Mouse (Mus musculus): Measurements from ENCODE around the gene Ttc7b.

Gene Ttc7b

DNA sequence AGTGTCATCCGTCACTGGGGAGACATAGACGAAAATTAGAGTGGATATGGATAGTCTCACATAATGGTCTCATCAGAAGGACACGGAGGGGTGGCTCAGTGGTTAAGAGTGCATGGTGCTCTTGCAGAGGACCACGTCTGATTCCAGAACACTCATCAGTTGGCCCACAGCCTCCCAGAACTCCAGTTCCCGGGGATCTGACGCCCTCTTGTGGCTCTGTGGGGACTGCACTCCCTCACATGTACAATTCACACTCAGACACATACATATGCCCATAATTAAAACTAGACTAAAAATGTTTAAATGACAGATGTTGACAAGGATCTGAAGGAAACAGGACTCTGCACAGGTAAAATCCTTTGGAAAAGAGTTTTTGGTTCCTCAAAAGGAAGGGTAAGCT is 34.4 kb downstream of the Ttc7b start:
- no peak for DNase-seq (ENCODE audit: low spot score)

DNA sequence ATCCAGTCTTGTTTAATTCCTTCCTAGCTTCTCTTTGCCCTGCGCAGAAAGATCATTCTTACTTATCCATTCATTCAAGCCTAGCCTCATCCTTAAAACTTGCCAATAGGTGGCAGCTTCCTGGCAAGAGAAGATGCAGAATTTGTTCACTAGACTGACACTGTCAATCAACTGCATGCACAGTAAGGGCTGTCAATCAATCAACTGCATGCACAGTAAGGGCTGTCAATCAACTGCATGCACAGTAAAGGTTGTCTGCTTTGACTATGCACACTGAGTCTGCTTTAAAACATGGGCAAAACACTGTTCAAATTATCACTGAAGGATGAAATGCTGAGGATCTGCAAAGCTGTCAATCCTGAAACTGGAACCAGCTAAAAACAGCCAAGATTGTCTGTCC is 37.6 kb downstream of the Ttc7b start:
- DNase-seq (ENCODE audit: low spot score) = no peak

DNA sequence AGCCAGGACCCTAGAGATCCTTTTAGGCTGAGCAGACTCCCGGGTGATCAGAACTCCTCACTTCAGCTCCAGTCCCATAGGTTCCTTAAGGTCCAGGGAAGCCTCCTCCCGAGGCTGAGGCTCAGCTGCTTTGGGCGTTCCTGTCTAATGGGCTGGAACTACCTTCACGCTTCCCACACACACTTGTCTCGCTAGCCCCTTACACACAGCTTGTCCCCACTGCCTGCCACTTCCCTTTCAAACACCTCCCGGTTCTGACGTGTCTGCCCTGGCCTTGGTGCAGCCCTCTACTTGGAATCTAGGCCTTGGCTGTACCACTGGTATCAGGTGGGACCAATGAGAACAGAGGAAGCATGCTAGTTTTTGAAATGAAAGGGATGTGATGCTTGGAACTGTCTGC is 38.4 kb downstream of the Ttc7b start:
- no peak for DNase-seq (ENCODE audit: low spot score)

DNA sequence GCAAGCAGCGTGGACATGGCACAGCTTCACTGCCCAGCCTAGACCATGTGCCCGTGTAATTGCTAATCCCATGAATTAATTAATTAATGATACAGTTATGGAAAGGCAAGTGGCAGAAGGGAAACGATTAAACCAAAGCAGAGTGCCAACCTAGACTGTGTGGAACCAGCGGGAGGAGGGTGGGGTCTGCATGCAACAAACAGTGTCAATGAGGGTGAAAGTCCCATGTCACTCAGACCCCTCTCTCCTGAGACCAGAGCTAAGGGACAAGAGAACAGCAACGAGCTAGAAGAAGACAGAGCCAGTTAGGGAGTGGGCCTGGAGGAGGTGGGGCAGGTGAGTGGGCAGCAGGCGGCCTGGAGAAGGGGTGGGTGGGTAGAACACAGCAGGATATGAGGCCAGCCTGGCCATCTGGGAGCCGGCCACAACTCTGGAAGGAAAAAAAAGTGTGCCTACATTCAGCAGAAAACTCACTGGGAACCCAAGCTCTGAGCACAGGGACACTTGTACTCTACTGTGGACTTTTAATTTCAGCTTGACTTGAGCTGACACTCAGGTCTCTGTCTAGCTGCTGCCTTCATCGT is 39.1 kb downstream of the Ttc7b start:
- DNase-seq (ENCODE audit: low spot score) = no peak

DNA sequence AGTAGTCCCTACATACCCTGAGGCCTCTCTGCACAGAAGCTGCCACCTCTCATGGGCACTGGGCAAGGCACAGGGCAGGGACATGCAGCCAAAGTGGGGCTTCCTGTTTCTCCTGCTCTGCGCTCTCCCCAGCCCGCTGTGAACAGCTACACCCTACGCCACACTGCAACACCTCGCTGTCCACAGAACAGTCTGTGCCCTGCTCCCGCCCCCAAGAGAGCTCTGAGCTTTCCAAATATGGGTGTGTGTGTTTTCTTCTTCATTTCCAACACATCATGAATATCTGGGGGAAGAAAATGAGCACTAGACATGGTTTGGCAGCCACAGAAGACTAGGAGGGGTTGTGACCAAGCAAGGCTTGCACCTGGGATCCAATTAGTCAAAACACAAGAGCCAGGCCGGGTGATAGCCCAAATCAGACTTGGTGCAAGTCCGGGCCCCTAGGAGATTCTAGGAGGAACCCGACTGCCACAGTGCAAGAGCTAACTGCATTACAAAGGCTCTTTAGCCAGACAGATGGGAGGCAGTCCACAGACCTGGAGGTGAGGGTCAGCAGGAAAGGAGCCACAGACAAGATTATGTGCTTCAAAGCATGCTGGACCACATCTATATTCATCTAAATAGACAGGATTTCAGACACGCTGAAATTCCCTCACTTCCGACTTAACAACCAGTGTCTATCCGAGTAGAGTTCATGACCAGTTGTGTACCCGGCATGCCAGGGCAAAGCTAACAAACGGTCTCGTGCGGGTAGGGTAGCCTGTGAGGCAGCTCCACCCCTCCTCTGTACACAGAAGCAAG is 39.8 kb downstream of the Ttc7b start:
- no peak for DNase-seq (ENCODE audit: low spot score)

DNA sequence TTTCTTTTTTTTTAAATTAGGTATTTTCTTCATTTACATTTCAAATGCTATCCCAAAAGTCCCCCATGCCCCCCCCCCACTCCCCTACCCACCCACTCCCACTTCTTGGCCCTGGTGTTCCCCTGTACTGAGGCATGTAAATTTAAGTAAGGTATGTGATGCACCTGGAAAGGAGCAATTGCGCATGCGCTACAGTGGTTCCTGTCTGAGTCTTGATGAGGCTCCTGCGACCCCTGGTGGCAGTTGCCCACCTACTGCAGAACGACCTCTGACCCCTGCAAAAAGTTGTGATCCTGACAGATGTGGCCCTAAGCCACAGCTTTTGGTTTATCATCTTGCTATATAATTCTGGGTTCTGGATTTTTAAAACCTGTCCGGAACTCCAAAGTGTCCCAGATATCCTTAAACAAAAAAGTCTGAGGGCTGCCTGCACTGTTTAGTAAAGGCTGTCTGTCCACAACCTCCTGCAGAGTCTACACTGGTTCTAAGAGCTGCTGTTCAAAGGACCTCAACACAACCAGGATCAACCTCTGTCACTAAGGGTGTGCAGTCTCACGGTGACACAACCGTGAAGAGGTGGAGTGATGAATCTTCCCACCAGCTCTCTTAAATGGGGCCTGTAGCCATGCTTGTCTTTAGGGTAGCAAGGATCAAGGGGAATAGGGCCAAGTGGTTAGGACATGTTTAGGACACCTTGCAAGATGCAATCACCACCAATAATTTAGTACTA is 40.6 kb downstream of the Ttc7b start:
- DNase-seq (ENCODE audit: low spot score) = no peak

DNA sequence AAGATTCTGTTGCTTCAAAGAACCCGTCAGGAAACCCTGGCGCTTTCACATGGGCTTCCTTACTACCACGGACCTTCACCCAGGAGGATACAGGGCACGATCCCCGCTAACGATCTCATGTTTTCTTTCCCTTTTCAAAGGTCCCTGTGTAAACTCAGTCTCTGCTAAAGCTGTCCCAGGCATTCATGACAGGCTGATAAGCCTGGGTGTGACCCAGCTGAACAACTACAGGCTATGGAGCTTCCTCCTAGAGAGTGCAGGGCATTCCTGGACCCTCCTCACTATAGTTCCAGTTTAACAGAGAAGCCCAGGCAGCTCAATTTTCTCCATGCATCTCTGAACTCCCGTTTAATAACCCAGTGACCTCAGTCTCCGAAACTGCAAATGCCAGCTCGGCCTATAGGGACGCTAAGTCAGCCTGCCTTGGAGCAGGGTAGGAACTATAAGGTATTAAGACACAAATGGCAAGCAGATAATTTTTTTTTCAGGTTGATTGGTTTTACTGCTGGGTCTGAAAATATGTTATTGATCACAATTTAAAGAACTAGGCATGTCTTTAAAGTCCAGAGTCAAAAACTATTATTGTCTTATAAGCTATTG is 41.3 kb downstream of the Ttc7b start:
- no peak for DNase-seq (ENCODE audit: low spot score)

DNA sequence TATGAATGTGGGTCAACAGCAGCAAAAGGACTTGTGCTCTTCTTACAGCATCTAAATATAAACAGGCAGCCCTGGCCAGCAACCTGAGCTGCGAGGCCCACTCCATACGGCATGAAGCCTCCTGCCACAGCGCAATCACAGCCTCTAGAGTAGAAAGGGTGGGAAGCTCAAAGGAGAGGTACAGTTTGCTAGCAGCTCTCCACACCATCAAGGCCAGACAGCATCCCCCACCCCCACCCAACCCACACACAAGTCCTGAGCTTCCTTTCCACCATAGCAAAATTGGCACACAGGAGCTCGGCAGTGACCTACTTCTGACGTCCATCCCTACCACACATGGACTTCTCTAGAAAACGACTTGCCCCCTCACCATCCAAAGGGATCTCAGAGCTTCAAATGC is 42.0 kb downstream of the Ttc7b start:
- DNase-seq (ENCODE audit: low spot score) = no peak

DNA sequence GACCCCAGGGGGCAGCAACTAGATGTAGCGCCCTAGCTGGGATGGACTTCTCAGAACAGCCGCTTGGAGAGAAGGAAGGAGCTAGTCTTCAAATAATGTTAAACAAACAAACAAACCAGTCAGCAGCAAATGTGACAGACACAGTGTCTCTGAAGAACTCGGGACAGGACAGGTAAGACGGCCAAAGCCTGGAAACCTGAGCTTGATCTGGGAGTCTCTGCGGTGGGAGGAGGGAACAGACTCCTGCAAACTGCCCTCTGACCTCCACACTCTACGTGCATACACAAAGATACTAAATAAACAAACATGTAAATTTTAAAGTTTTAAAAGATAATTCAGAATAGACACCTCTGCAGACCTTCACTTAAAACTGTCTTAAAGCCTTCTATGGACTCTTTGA is 42.5 kb downstream of the Ttc7b start:
- no peak for DNase-seq (ENCODE audit: low spot score)

DNA sequence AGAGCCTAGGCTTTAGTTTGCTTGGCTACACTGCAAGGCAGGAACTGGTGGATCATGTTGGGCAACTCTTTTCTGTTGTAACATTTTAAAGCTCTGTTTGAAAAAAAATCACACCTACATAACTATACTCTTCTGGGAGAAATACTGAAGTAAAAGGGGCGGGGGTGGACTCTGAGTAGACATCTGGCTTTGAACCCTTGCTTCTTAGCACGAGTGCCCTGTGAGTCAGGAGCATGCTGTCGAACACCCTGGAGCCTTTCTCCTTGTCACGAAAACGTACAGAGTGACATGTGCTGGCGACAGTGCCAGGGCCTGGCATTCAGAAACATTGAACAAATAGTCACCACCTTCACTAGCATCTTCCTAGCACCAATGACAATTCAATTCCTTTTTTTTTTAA is 43.2 kb downstream of the Ttc7b start:
- DNase-seq (ENCODE audit: low spot score) = no peak

DNA sequence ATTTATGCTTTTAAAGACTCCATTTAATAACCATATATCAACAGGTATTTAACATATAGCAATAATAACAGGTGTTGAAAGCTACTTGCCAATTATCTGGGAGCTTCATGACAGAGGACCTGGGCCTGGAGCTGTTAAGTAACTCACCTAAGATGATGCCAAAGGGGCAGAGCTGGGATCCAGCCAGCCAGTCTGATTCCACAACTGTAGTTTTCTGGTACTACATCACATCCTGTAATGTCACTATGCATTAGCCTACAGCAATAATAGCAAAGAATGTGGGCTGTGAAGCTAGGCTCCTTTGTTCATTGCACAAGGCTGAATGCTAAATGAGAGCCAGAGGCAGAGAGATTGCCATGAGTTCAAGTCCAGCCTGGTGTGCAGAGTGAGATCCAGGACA is 44.3 kb downstream of the Ttc7b start:
- DNase-seq (ENCODE audit: low spot score) = no peak

DNA sequence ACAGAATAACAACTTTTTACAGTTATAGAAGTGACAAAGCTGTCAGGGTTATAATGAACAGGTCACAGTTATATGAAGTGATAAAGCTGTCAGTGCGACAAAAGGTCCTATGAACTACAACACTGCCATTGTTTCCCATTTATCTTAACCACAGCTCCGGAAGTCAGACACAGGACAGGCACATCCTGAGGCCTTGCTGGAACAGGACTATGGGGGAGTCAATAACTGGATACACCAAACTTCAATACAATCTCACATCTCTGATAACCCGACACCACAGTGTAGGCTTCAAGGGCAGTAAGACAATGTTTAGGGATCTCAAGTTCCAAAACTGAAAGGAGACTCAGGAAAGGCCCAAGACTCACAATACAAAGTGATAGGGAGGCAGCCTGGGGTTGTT is 45.1 kb downstream of the Ttc7b start:
- DNase-seq (ENCODE audit: low spot score) = no peak

DNA sequence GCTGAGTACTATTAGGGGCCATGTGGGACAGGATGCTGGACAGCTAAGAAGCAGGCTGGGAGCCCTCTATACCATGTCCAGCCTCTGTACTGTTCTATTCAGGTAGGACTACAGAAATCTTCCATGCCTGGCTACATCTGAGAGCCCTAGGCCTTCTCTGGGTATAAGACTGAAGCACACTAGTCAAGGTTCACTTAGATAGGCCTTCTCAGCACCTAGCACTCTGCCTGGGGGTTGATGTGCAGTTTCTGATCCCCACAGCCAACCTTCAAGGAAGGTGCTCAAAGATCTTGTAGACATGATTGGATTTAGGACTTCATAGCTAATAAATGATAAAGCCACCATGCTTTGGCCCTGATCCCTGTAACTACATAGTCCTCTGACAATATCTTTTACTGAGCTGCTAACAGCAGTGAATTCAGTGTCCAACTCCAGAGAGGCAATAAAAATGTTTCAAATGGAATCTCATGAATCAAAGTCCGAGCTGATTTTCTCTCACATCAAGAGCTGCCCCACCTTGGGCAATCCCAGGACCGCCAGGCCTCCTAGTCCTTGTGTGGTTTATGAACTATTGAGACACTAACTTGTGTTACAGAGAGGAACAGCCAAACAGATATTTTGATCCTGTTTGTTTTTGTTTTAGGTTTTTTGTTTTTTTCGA is 45.8 kb downstream of the Ttc7b start:
- no peak for DNase-seq (ENCODE audit: low spot score)

DNA sequence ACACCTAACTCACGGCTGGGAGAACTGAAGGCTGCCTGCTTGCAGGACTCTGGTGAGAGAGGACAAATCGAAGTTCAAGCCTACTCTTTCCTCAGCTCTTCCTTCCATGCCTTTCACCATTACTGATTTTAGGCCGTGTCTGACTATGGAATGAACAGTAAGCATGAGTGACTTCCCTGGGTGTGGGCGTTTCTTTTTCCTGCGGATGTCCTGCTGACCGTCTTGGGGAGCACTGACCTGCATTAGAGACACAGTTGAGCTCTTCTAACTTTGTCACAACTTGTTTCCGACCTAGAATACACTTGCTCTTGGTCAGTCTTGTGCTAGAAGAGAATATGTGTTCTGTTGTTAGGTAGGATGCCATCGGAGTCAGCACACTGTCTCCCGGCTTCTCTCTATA is 50.3 kb downstream of the Ttc7b start:
- no peak for DNase-seq (ENCODE audit: low spot score)

DNA sequence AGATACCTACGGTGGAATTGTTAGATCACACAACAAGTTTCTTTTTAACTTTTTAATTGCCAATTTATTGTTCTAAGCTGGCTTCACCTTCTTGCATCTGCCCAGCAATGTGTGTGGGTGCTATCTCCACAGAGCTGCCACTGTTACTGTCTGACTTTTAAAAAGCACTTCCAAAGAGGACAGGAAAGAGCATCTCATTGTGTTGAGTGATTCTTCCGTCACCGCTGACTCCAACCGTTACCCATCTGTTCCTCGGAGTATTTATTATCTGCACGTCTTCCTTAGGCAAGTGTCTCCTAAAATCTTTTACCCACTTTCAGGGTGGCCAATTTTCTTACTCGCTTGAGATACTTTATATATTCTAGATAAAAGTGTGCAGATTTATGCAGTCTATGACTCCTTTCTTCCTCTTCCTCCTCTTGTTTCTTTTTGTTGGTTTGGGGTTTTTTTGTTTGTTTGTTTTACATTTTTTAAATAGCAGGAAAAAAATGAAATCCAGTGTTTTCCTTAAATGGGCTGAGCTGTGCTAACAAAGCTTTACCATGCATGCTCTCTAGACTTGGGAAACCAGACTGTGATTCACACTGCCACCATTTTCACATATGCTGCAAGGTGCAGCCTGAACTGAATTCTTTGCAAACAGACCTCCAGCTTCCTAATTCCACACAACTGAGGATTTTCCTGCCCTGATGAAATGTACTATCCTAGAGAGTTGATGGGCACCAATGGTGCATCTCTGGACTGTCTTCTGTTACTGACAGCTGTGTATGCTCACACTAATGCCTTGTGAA is 50.9 kb downstream of the Ttc7b start:
- DNase-seq (ENCODE audit: low spot score) = no peak

DNA sequence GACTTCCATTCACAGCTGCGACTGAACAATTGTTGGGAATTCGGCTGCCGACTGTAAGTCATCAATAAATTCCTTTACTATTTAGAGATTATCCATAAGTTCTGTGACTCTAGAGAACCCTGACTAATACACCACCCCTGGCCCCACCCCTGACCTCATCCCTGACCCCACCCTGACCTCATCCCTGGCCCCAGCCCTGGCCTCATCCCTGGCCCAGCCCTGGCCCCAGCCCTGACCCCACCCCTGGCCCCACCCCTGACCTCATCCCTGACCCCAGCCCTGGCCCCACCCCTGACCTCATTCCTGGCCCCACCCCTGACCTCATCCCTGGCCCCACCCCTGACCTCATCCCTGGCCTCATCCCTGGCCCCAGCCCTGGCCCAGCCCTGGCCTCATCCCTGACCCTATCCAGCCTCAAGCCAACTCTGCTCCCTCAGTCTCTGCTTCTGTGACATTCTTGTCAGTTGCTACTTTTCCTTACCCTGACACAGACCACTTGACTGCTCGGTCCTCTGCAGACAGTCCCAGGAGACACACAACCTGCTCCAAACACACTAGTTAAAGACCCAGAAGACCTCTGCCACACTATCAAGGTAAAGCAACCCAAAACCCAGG is 55.4 kb downstream of the Ttc7b start:
- DNase-seq (ENCODE audit: low spot score) = no peak

DNA sequence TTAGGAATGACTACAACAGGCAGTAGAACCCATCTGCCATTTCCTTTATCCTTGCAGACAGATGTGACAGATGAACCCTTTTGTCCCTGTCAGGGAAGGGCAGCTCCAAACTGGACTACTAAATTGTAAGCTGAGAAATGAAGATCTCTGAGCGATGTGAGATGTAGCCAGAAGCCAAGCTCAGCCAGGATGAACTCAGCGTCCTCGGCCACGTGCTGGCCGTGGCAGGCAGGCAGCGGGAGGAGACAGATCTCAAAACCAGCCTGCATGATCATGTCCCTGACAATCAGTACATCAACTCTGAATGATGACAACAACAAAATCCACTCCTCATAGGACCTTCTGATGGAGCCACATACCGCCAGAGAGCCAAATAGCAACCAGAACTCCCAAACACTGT is 62.9 kb downstream of the Ttc7b start:
- no peak for DNase-seq (ENCODE audit: low spot score)

DNA sequence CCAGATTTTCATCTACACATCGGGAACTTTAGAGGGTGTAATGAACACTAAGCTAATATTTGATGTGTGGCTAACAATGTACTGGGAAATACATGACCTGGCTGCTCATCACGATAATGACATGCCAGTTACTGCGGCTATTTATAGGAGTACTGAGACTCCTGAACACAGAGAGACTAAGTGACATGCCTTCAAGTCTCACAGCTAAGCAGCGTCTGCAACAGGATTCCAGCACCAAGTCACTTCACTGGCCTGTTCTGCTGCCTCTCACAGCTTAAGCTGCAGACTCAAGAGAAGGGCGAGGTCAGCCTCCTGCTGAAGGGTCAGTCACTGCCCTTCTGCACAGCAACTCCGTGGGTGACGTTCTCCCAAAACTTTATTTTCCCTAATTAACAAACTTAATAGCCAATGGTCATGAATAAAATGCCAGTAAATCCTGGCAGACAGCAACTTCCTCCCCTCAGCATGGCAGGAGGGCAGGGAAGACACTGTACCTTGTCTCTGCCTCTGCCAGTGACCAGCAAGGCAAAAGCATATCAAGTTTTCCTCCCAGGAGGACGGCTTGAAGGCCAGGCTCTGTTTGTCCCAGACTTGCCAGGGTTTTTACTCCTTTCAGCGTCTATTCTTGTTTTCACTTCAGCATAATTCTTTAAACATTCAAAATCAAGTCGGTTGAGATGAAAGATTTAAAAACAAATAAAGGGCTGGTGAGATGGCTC is 64.2 kb downstream of the Ttc7b start:
- DNase-seq (ENCODE audit: low spot score) = no peak

DNA sequence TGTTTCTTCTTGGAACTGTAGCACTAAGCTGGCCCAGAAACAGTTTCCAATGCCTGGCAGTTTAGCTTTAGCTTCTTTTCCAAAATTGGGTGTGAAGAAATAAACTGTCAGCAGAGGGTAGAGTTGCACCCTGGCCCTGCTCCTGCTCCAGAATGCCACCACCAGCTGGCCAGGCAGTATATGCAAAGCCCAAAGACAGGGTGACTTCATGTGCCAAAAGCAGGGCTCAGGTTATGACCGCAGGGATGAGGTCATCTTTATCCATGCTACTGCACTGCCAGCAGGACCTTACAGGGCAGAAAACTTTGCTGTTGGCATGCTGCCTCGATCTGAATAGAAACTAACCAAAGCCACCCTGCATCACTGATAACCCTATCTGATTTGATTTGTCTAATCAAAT is 65.2 kb downstream of the Ttc7b start:
- no peak for DNase-seq (ENCODE audit: low spot score)

DNA sequence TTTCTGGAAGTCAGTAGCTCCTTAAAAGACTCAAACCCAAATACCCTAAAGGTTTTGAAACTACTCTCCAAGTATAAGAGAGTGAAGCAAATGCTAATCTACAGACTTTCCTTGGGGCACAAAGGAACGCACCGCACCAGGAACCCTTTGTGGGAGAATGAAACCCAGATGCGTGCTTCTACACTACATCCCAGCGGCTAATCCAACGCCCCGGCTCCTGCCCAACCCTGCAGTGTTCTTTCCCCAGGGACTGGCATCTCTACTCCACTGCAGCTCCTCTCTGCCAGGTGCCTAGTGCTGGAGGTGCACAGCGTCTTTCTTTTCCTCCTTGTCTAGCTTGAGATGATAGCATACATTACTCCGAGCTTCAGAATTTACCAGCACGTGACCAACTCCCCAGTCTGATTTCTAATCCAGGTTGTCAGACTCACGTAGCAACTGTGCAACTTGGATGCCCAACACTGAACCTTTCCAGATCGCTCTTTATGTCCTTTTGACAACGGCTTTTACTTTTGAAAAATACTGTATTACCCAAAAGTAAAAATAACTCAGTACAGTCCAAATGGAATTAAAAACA is 72.8 kb downstream of the Ttc7b start:
- DNase-seq (ENCODE audit: low spot score) = no peak
